Mouse (Mus musculus) lung, postnatal 0 days (tissue): ENCODE measurements around the gene B2m.

Source experiments
- CTCF ChIP-seq: IDR thresholded peaks from 2 replicates; pipeline ENCODE4 v1.5.1; 2016; ENCODE audit warnings: antibody characterized with exemption, mild to moderate bottlenecking
- EP300 ChIP-seq: IDR thresholded peaks from 2 replicates; pipeline ENCODE4 v1.6.1; 2016; ENCODE audit warnings: antibody characterized with exemption, mild to moderate bottlenecking, control low read depth

DNA sequence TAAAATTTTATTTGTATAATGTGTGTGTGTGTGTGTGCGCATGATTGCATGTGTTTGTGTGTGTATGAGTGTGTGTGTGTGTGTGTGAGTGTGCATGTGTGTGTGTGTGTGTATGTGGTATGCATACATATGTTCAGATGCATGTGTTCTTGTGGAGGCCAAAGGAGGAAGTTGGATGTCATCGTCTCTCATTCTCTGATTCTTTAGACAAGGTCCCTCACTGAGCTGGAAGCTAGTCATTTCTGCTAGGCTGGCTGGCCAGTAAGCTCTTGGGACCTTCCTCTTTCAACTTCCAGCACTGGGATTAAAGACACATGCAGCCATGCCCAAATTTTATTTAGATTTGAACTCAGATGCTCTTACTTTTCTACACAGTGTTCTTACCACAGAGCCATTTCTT, 15.4 kb upstream of the B2m start:
- TF ChIP-seq CTCF (no peak), EP300 (no peak)
